Mouse (Mus musculus) embryonic facial prominence, embryonic 10.5 days (tissue): Measurements from ENCODE around the gene Dusp16. TPM values are rescaled to one million over a fixed set of nuclear protein-coding genes. Genes with fewer than 3 reads are reported as not detected.

ENCODE experiments used
- DNase-seq: peaks from one replicate; pipeline ENCODE4 v3.0.0-alpha.2; 2017; ENCODE audit warnings: low spot score
- H3K27ac ChIP-seq: fragments of 300-500 bp; sonication (generic); replicated peaks from 2 replicates; pipeline ENCODE4 v1.5.1; 2016; ENCODE audit warnings: mild to moderate bottlenecking
- H3K27me3 ChIP-seq: fragments of 300-500 bp; sonication (generic); replicated peaks from 2 replicates; pipeline ENCODE4 v1.6.1; 2016; ENCODE audit warnings: low read depth, mild to moderate bottlenecking; ENCODE audit not compliant: poor library complexity, severe bottlenecking
- H3K36me3 ChIP-seq: fragments of 300-500 bp; sonication (generic); replicated peaks from 2 replicates; pipeline ENCODE4 v1.6.1; 2016; ENCODE audit warnings: mild to moderate bottlenecking, moderate library complexity
- H3K4me1 ChIP-seq: fragments of 300-500 bp; sonication (generic); 2 replicates; pipeline ENCODE4 v1.6.1; 2016
- H3K4me3 ChIP-seq: fragments of 300-500 bp; sonication (generic); 2 replicates; pipeline ENCODE4 v1.5.1; 2016; ENCODE audit warnings: mild to moderate bottlenecking, moderate library complexity
- H3K9me3 ChIP-seq: fragments of 300-500 bp; sonication (generic); 2 replicates; pipeline ENCODE4 v1.6.1; 2016; ENCODE audit warnings: mild to moderate bottlenecking
- WGBS: fragments of 180-500 bp; shearing (Covaris S2); methylation state at CpG from one replicate; pipeline ENCODE4 v1.1.7; 2016; 5-methylcytosine and 5-hydroxymethylcytosine counted together
- polyA plus RNA-seq: library from polyadenylated mRNA; unstranded; fragments of >200 nt; fragmentation: Nextera tagmentation; extraction: Ambion mirVana; gene quantifications from 2 replicates; pipeline ENCODE4 v1.2.1, GENCODE M21; 2016

The Dusp16 gene
- polyA plus RNA-seq, 1 experiment from 2014 or later: 11.9 TPM

DNA sequence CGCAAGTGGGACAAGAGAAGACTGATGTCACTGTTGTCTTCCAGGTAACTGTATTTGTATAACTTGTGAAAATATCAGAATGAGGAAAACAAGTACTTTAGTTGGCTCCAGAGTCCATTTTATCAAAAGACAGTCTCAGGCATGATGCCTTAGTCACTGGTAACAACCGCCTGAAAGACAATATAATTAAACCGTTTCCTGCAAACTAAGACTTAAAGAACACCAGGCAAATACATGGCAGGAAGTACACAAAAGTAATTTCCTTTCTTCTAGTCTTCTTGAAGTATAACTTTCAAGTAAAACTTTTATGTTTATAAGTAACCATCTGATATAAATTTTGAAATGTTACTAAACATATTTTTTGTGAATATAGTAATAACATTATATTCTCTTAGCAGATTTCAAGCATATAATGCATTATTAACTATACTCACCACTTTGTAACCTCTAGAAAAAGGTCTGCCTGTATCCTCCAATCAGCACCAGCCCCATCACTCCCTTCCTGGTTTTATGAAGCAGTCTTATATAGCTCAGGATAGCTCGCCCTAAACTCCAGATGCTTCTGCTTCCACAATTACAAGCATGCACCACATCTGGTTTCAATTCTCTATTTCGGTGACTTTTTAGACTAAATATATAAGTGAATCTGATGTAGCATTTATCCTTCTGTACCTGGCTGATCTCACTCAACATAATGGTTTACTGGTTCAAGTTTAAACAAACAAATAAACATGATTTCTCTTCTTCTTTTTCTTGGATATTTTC lies 40.4 kb downstream of the Dusp16 start:
- H3K36me3 ChIP-seq: peaks cover 31% of the 10 kb centered on the region
- H3K27me3 ChIP-seq: no peaks in the 10 kb centered on the region
- peak; percentile 24 for DNase-seq
- H3K4me3 ChIP-seq: no peak overlapping the region
- H3K9me3 ChIP-seq: no peaks in the 10 kb centered on the region
- WGBS: 62% methylated on average over 5 of the region's 5 CpGs
- no peak overlapping the region for H3K27ac ChIP-seq
- peaks cover 7% of the 10 kb centered on the region; the same call in 1 of the 2 replicates for H3K4me1 ChIP-seq

DNA sequence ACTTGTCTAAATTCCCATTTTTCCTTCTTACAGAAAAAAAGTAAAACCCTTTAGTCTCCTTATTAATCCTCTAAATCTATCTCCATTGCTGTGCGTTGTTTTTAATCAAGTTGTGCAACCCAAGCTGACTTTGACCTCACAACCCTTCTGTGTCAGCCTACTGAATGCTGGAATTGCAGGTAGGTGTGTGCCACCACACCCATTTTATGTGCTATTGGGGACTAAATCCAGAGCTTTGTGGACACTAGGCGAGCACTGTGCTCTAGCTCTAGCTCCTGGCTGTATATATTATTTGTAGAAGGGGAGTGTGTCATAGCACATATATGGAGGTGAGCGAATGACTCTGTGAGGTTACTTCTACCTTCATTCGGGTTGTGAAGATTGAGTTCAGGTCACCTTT lies 41.3 kb downstream of the Dusp16 start:
- peaks cover 7% of the 10 kb centered on the region; the same call in 1 of the 2 replicates for H3K4me1 ChIP-seq
- no peak for DNase-seq
- H3K27me3 ChIP-seq: no peaks in the 10 kb centered on the region
- H3K36me3 ChIP-seq: peaks cover 29% of the 10 kb centered on the region
- H3K9me3 ChIP-seq: no peaks in the 10 kb centered on the region
- WGBS: 96% methylated on average over 4 of the region's 4 CpGs
- no peak overlapping the region for H3K27ac ChIP-seq
- no peak overlapping the region for H3K4me3 ChIP-seq

GRCm38 (mm10) chr6:134748126-134748525 lies 44.3 kb downstream of the Dusp16 start:
- Histone ChIP-seq H3K27me3 (no peaks in the 10 kb centered on the region), H3K4me3 (no peak overlapping the region), H3K9me3 (no peaks in the 10 kb centered on the region), H3K27ac (no peak overlapping the region), H3K4me1 (peaks cover 7% of the 10 kb centered on the region; the same call in 1 of the 2 replicates), H3K36me3 (peaks cover 16% of the 10 kb centered on the region)
- DNase-seq: no peak
- 85% methylated on average over 3 of the region's 3 CpGs for whole genome bisulfite sequencing

- DNase-seq: no peak
- Histone ChIP-seq H3K4me1 (no peaks in the 10 kb centered on the region), H3K4me3 (no peak overlapping the region), H3K36me3 (peaks cover 16% of the 10 kb centered on the region), H3K27me3 (no peaks in the 10 kb centered on the region), H3K9me3 (no peaks in the 10 kb centered on the region), H3K27ac (no peak overlapping the region)
- WGBS: 93% methylated on average over 7 of the region's 7 CpGs
These were observed 46.5 kb downstream of the Dusp16 start for GRCm38 (mm10) chr6:134745876-134746275.

DNA sequence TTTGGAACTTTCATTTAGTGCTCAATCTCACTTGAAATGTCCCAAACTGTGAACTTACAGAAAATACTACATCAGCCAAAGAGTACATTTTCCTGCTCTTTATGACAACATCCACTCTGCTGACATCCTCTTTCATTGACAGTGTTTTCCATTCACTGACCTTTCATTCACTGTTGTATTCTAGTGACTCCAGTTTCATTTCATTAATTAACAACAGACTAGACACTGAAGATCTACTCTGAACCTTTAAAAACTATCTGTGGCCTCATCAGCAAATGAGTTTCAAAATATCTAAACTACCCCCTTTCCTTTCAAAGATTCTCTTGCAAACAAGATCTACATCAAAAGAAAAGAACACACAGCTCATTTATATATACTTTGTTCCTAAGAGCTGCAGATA lies 48.9 kb downstream of the Dusp16 start:
- H3K27ac ChIP-seq: no peak overlapping the region
- H3K27me3 ChIP-seq: no peaks in the 10 kb centered on the region
- peaks cover 17% of the 10 kb centered on the region for H3K36me3 ChIP-seq
- DNase-seq: no peak
- no peaks in the 10 kb centered on the region for H3K9me3 ChIP-seq
- no peaks in the 10 kb centered on the region for H3K4me1 ChIP-seq
- H3K4me3 ChIP-seq: no peak overlapping the region

GRCm38 (mm10) chr6:134736853-134737252 lies 55.6 kb downstream of the Dusp16 start:
- Histone ChIP-seq H3K9me3 (no peaks in the 10 kb centered on the region), H3K27ac (no peak overlapping the region), H3K36me3 (peaks cover 39% of the 10 kb centered on the region), H3K4me1 (no peaks in the 10 kb centered on the region), H3K4me3 (no peak overlapping the region), H3K27me3 (no peaks in the 10 kb centered on the region)
- no peak for DNase-seq
- 92% methylated on average over 3 of the region's 3 CpGs for WGBS

DNA sequence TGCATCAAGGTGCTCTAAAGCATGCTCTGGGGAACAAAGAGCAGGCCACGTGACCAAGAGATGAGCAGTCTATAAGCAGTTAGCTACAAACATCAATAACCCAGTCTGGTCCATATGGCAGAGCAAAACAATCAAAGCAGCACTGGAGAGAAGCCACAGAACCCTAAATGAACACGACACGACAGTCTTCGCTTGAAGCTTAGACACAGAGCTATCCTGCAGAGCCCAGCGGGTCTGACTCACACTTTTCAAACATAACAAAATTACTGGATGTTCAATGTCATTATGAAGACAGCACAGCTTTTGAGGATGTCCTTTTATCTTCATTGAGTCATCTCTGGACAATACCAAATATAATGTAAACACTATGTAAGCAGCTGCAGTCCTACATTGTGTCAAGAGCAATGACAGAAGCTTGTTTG lies 58.6 kb downstream of the Dusp16 start:
- H3K36me3 ChIP-seq: peaks cover 27% of the 10 kb centered on the region
- H3K27me3 ChIP-seq: no peaks in the 10 kb centered on the region
- WGBS: 88% methylated on average over 5 of the region's 5 CpGs
- DNase-seq: no peak
- H3K4me1 ChIP-seq: no peaks in the 10 kb centered on the region
- H3K4me3 ChIP-seq: no peak overlapping the region
- H3K9me3 ChIP-seq: no peaks in the 10 kb centered on the region
- H3K27ac ChIP-seq: no peak overlapping the region

DNA sequence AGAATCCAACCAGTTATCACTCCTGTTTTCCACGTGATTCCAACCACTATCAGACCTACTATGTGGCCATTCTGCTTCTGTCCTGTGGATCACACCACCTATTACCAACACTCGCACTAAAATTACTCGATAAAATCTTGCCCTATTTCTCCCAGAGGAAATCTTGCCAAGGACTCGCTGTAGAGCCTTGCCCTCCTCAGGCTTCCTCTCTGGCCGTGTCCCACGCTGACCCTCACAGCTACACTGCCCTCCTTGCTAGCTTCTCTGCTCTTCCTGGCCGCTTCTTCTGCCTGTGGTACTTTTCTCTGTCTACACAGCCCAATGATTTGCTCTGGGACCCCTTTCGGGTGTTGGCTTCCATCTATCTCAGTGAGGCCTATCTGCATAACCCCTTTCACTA lies 59.6 kb downstream of the Dusp16 start:
- Histone ChIP-seq H3K27me3 (no peaks in the 10 kb centered on the region), H3K27ac (no peak overlapping the region), H3K4me1 (no peaks in the 10 kb centered on the region), H3K9me3 (no peaks in the 10 kb centered on the region), H3K36me3 (peaks cover 27% of the 10 kb centered on the region), H3K4me3 (no peak overlapping the region)
- WGBS: 91% methylated on average over 8 of the region's 8 CpGs
- DNase-seq: no peak

DNA sequence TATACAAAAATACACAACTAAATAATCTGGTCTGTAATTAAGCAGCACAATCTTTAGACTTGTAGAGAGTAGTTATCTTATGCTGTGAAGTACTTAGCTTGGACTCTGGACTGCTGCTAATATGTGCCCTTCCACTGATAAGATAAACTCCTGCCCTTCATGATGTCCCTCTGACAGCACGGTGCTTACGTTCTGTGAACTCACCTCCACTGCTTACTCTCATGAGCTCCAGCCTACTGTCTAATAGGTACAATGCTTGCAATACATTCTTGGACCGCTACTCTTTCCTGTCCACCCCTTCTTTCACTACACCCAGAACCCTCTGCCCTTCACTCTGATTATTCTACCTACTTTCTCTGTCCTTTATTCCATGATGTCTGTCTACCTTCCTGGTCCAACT lies 61.4 kb downstream of the Dusp16 start:
- Histone ChIP-seq H3K4me3 (no peak overlapping the region), H3K9me3 (no peaks in the 10 kb centered on the region), H3K27ac (no peak overlapping the region), H3K36me3 (peaks cover 19% of the 10 kb centered on the region), H3K4me1 (no peaks in the 10 kb centered on the region), H3K27me3 (no peaks in the 10 kb centered on the region)
- WGBS: 92% methylated on average over 3 of the region's 3 CpGs
- no peak for DNase-seq

- H3K36me3 ChIP-seq: peaks cover 62% of the 10 kb centered on the region
- no peak overlapping the region for H3K4me3 ChIP-seq
- no peak for DNase-seq
- H3K4me1 ChIP-seq: no peaks in the 10 kb centered on the region
- H3K27ac ChIP-seq: no peak overlapping the region
- H3K9me3 ChIP-seq: no peaks in the 10 kb centered on the region
- H3K27me3 ChIP-seq: no peaks in the 10 kb centered on the region
These were observed 67.0 kb downstream of the Dusp16 start for GRCm38 (mm10) chr6:134725406-134725805.

DNA sequence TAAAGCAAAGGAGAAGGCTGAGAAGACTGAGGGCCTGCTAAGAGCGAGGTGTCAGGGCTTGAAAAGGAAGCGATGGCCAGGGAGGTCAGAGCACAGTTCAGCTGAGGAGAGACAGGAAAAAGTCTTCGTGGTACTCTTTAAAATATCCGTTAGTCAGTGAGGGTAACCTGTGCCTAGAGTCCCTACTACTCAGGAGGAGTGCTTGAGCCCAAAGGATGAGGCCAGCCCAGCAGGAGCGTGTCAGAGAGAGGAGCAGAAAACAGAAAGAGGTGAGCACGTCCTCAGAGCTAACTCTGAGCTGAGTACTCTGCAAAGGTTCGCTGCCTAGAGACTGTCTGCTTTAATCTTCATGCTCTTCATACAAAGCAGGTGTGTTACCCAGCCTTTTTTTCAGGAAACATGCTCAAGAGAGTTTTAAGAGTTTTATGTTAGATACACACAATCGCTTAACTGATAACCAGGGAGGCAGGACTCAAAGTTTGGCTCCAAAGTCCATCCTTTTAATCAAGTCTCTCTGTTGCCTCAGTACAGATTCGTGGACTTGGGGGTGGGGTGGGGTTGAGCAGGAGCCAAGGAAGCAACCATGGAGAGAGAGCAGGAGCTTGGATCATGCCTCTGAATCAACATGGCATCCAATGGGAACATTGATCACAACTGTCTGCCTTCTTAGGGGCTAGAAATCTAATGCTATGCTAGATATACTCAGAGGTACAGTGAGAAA lies 68.4 kb downstream of the Dusp16 start:
- H3K4me1 ChIP-seq: no peaks in the 10 kb centered on the region
- DNase-seq: no peak
- H3K27ac ChIP-seq: no peak overlapping the region
- 86% methylated on average over 9 of the region's 9 CpGs for WGBS
- peaks cover 76% of the 10 kb centered on the region for H3K36me3 ChIP-seq
- no peak overlapping the region for H3K4me3 ChIP-seq
- no peaks in the 10 kb centered on the region for H3K27me3 ChIP-seq
- no peaks in the 10 kb centered on the region for H3K9me3 ChIP-seq

DNA sequence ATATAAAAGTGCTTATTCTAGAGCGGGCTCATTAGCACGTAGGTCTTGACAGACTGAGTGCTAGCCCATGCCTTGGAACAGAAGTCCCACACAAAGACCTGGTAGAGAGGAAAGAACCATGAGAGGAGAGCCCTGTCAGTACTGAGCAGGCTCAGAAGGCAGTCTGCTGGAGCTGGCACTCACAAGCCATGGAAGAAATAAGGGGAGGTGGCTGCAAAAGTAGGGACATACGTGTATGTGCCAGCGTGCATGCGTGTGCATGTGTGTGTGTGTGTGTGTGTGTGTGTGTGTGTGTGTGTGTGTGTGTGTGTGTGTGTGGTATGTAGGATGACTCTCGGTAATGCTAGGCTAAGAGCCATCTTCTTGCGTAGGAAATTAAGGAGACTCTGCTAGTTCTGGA lies 69.1 kb downstream of the Dusp16 start:
- Histone ChIP-seq H3K4me1 (no peaks in the 10 kb centered on the region), H3K36me3 (peaks cover 78% of the 10 kb centered on the region), H3K4me3 (no peak overlapping the region), H3K27ac (no peak overlapping the region), H3K9me3 (no peaks in the 10 kb centered on the region), H3K27me3 (no peaks in the 10 kb centered on the region)
- no peak for DNase-seq
- 93% methylated on average over 7 of the region's 7 CpGs for WGBS

DNA sequence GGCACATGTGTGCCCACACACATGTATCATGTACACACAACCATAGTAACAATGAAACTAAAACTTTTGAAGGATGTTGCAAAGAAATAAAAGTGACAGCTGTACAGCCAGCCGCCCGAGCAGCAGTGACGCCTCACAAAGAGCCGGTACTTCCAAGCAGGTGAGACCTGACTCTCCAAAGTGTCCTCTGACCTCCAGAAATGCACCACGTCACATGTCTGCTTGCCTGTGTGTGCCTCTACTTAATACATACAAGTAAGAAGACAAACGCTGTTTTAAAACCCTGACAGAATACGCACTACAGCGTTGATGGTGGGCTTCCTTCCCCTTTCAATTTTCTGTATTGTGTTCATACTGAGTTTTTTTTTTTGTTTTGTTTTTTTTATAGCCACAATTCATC lies 69.5 kb downstream of the Dusp16 start:
- no peaks in the 10 kb centered on the region for H3K4me1 ChIP-seq
- H3K36me3 ChIP-seq: peaks cover 78% of the 10 kb centered on the region
- H3K27me3 ChIP-seq: no peaks in the 10 kb centered on the region
- 96% methylated on average over 8 of the region's 8 CpGs for WGBS
- no peak for DNase-seq
- no peak overlapping the region for H3K4me3 ChIP-seq
- no peaks in the 10 kb centered on the region for H3K9me3 ChIP-seq
- H3K27ac ChIP-seq: no peak overlapping the region
